Mouse (Mus musculus) midbrain, embryonic 10.5 days (tissue): ENCODE data around the gene Ifnar2. TPM values are rescaled to one million over a fixed set of nuclear protein-coding genes. Genes with fewer than 3 reads are reported as not detected.

Experiments used
- DNase-seq: peaks from one replicate; pipeline ENCODE4 v3.0.0-alpha.2; 2017; ENCODE audit warnings: low spot score
- H3K27ac ChIP-seq: fragments of 300-500 bp; sonication (generic); replicated peaks from 2 replicates; pipeline ENCODE4 v1.5.1; 2016; ENCODE audit warnings: mild to moderate bottlenecking
- H3K27me3 ChIP-seq: fragments of 300-500 bp; sonication (generic); 2 replicates; pipeline ENCODE4 v1.6.1; 2016; ENCODE audit warnings: low read depth, mild to moderate bottlenecking; ENCODE audit not compliant: poor library complexity, severe bottlenecking
- H3K36me3 ChIP-seq: fragments of 300-500 bp; sonication (generic); 2 replicates; pipeline ENCODE4 v1.6.1; 2016; ENCODE audit warnings: mild to moderate bottlenecking, moderate library complexity
- H3K4me1 ChIP-seq: fragments of 300-500 bp; sonication (generic); 2 replicates; pipeline ENCODE4 v1.6.1; 2016
- H3K4me3 ChIP-seq: fragments of 300-500 bp; sonication (generic); 2 replicates; pipeline ENCODE4 v1.5.1; 2016; ENCODE audit warnings: mild to moderate bottlenecking, moderate library complexity
- H3K9me3 ChIP-seq: fragments of 300-500 bp; sonication (generic); replicated peaks from 2 replicates; pipeline ENCODE4 v1.6.1; 2016; ENCODE audit warnings: mild to moderate bottlenecking
- WGBS: fragments of 180-500 bp; shearing (Covaris S2); methylation state at CpG from one replicate; pipeline ENCODE4 v1.1.7; 2016; 5-methylcytosine and 5-hydroxymethylcytosine counted together
- polyA plus RNA-seq: library from polyadenylated mRNA; unstranded; fragments of >200 nt; fragmentation: Nextera tagmentation; extraction: Ambion mirVana; gene quantifications from 2 replicates; pipeline ENCODE4 v1.2.1, GENCODE M21; 2016

Ifnar2 gene
- polyA plus RNA-seq, 1 experiment from 2014 or later, result 27.9 TPM

- no peaks in the 10 kb centered on the region for H3K27me3 ChIP-seq
- no peak for DNase-seq
- H3K27ac ChIP-seq, result no peak overlapping the region
- H3K4me1 ChIP-seq, result no peaks in the 10 kb centered on the region; the same call in 1 of the 2 replicates
- 86% methylated on average over 4 of the region's 4 CpGs for WGBS
- H3K36me3 ChIP-seq, result no peaks in the 10 kb centered on the region
- no peaks in the 10 kb centered on the region for H3K9me3 ChIP-seq
- no peak overlapping the region for H3K4me3 ChIP-seq
Measured at GRCm38 (mm10) chr16:91444847-91445246, 72.3 kb downstream of the Ifnar2 start.

- WGBS, result 92% methylated on average over 5 of the region's 5 CpGs
- no peak overlapping the region for H3K4me3 ChIP-seq
- no peak for DNase-seq
- H3K9me3 ChIP-seq, result no peaks in the 10 kb centered on the region
- H3K27ac ChIP-seq, result no peak overlapping the region
- H3K36me3 ChIP-seq, result no peaks in the 10 kb centered on the region
- H3K4me1 ChIP-seq, result no peaks in the 10 kb centered on the region; the same call in 1 of the 2 replicates
- no peaks in the 10 kb centered on the region for H3K27me3 ChIP-seq
Measured at GRCm38 (mm10) chr16:91445566-91445965, 73.0 kb downstream of the Ifnar2 start.

GRCm38 (mm10) chr16:91446778-91447511, 74.4 kb downstream of the Ifnar2 start:
- no peak for DNase-seq
- Histone ChIP-seq H3K4me3 (no peak overlapping the region), H3K9me3 (no peaks in the 10 kb centered on the region), H3K36me3 (no peaks in the 10 kb centered on the region), H3K27me3 (no peaks in the 10 kb centered on the region), H3K4me1 (no peaks in the 10 kb centered on the region; the same call in 1 of the 2 replicates), H3K27ac (no peak overlapping the region)
- WGBS, result 82% methylated on average over 8 of the region's 8 CpGs

GRCm38 (mm10) chr16:91447512-91447900, 74.9 kb downstream of the Ifnar2 start:
- Histone ChIP-seq H3K4me3 (no peak overlapping the region), H3K9me3 (no peaks in the 10 kb centered on the region), H3K4me1 (no peaks in the 10 kb centered on the region; the same call in 1 of the 2 replicates), H3K27me3 (no peaks in the 10 kb centered on the region), H3K27ac (no peak overlapping the region), H3K36me3 (no peaks in the 10 kb centered on the region)
- 88% methylated on average over 6 of the region's 6 CpGs for WGBS
- DNase-seq, result no peak

GRCm38 (mm10) chr16:91448088-91448487, 75.5 kb downstream of the Ifnar2 start:
- DNase-seq, result no peak
- Histone ChIP-seq H3K27ac (no peak overlapping the region), H3K4me1 (no peaks in the 10 kb centered on the region), H3K27me3 (no peaks in the 10 kb centered on the region), H3K36me3 (no peaks in the 10 kb centered on the region), H3K4me3 (no peak overlapping the region), H3K9me3 (no peaks in the 10 kb centered on the region)
- 87% methylated on average over 5 of the region's 5 CpGs for WGBS

GRCm38 (mm10) chr16:91448895-91449294, 76.3 kb downstream of the Ifnar2 start:
- H3K9me3 ChIP-seq, result no peaks in the 10 kb centered on the region
- no peaks in the 10 kb centered on the region for H3K36me3 ChIP-seq
- no peak overlapping the region for H3K4me3 ChIP-seq
- no peaks in the 10 kb centered on the region for H3K4me1 ChIP-seq
- no peaks in the 10 kb centered on the region for H3K27me3 ChIP-seq
- 85% methylated on average over 7 of the region's 7 CpGs for WGBS
- H3K27ac ChIP-seq, result no peak overlapping the region
- DNase-seq, result no peak

GRCm38 (mm10) chr16:91450137-91451064, 77.8 kb downstream of the Ifnar2 start:
- DNase-seq, result no peak
- Histone ChIP-seq H3K9me3 (0 out of 2 replicates have a peak, but pooled peaks cover 6% of the 10 kb centered on the region), H3K27ac (no peak overlapping the region; the same call in 1 of the 2 replicates), H3K36me3 (no peaks in the 10 kb centered on the region), H3K4me3 (no peak overlapping the region), H3K27me3 (no peaks in the 10 kb centered on the region), H3K4me1 (peaks cover 2% of the 10 kb centered on the region)
- WGBS, result 85% methylated on average over 12 of the region's 12 CpGs

GRCm38 (mm10) chr16:91451949-91452348, 79.4 kb downstream of the Ifnar2 start:
- WGBS, result 86% methylated on average over 2 of the region's 2 CpGs
- no peak for DNase-seq
- Histone ChIP-seq H3K4me3 (no peak overlapping the region), H3K27ac (no peak overlapping the region), H3K27me3 (no peaks in the 10 kb centered on the region), H3K4me1 (peaks cover 3% of the 10 kb centered on the region), H3K36me3 (no peaks in the 10 kb centered on the region), H3K9me3 (0 out of 2 replicates have a peak, but pooled peaks cover 7% of the 10 kb centered on the region)

- H3K9me3 ChIP-seq, result 0 out of 2 replicates have a peak, but pooled peaks cover 7% of the 10 kb centered on the region
- no peaks in the 10 kb centered on the region for H3K27me3 ChIP-seq
- H3K4me3 ChIP-seq, result no peak overlapping the region
- no peak for DNase-seq
- no peak overlapping the region for H3K27ac ChIP-seq
- H3K36me3 ChIP-seq, result no peaks in the 10 kb centered on the region
- WGBS, result 82% methylated on average over 6 of the region's 6 CpGs
- peaks cover 3% of the 10 kb centered on the region for H3K4me1 ChIP-seq
Measured at GRCm38 (mm10) chr16:91452363-91452896, 79.8 kb downstream of the Ifnar2 start.

Other genes starting within 250 kb of the Ifnar2 start
- gene Olig2, start 147.3 kb upstream of the Ifnar2 start, polyA plus RNA-seq, result 7.4 and 7.6 TPM in 2 replicates
- 8.8 and 9.7 TPM in 2 replicates for gene Olig1, start 103.0 kb upstream of the Ifnar2 start, polyA plus RNA-seq
- not detected in 2 replicates for gene Gm21970, start 18.9 kb downstream of the Ifnar2 start, polyA plus RNA-seq
- gene Il10rb, start 33.4 kb downstream of the Ifnar2 start, polyA plus RNA-seq, result 6.9 and 8.9 TPM in 2 replicates
- 52.0 and 55.8 TPM in 2 replicates for gene Ifnar1, start 112.5 kb downstream of the Ifnar2 start, polyA plus RNA-seq
- gene Ifngr2, start 174.3 kb downstream of the Ifnar2 start, polyA plus RNA-seq, result 23.8 and 34.5 TPM in 2 replicates
- 41.4 and 43.3 TPM in 2 replicates for gene Tmem50b, start 225.0 kb downstream of the Ifnar2 start, polyA plus RNA-seq
- 4.0 and 4.9 TPM in 2 replicates for gene Dnajc28, start 246.2 kb downstream of the Ifnar2 start, polyA plus RNA-seq